Mouse (Mus musculus): ENCODE results near the gene Prg2. TPM values are rescaled to one million over a fixed set of nuclear protein-coding genes. Genes with fewer than 3 reads are reported as not detected.
A peak's percentile ranks its signal among the peaks of the same experiment; 100 is the strongest.

Prg2 gene
- polyA plus RNA-seq, 1 experiment from 2014 or later: 0.19 TPM

DNA sequence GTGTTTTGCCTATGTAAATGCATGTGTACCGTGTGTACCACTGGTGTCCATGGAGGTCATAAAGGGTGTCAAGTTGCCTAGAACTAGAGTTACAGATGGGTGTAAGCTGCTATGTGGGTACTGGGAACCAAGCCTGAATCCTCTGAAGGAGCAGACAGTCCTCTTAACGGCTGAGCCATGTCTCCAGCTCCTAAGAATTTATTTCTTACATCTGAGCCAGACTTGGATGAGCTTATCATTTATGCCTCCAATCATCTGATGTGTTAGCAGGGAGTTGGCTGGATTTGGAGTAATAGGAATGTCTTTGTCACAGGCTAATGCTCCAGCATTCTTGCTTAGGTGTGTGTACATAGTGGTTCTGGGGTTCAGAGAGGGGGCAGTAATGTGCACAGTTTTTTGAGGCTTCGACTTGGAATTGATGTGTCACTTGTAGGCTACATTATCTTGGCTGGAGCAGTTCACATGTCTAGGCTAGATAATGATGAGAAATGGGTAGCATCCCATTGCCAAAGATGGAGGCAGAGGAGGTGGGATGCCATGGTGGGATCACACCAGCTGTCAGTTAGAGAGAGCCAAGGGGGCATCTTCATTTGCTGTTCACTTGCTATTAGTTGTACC lies 33.0 kb upstream of the Prg2 start:
- no peak overlapping the region for H3K9ac ChIP-seq (replicated peaks)
- no peak overlapping the region for H3K4me3 ChIP-seq (replicated peaks)
- H3K9me3 ChIP-seq: no peaks in the 10 kb centered on the region
- H3K27me3 ChIP-seq: no peaks in the 10 kb centered on the region
- H3K4me1 ChIP-seq (replicated peaks): no peaks in the 10 kb centered on the region
- no peak for ATAC-seq
- H3K4me2 ChIP-seq (replicated peaks): no peak overlapping the region
- no peaks in the 10 kb centered on the region for H3K36me3 ChIP-seq
- 91% methylated on average over 3 of the region's 3 CpGs for WGBS
- H3K27ac ChIP-seq: no peak overlapping the region

DNA sequence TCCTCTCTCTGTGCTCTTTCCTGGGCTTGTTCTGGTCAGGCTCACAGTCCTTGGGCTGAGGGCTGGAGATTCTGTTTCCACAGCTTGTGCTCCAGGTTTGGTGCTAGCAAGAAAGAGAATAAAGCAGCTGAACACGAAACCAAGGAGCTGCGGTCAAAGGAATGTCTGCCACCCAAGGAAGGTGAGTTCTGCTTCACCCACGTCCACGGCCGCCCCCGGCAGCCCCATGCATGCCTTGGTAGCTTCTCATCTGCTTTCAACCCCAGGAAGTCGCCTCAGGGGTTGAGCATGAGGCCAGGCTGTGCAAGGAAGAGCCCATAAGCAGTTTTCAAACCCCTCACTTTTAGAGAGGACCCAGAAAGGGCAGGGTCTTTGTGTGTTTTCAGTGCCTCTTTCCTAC lies 32.0 kb upstream of the Prg2 start:
- Histone ChIP-seq H3K27ac (no peak overlapping the region), H3K4me3 (replicated peaks) (no peak overlapping the region), H3K4me1 (replicated peaks) (no peaks in the 10 kb centered on the region), H3K9me3 (no peaks in the 10 kb centered on the region), H3K36me3 (no peaks in the 10 kb centered on the region), H3K27me3 (no peaks in the 10 kb centered on the region), H3K9ac (replicated peaks) (no peak overlapping the region), H3K4me2 (replicated peaks) (no peak overlapping the region)
- 90% methylated on average over 7 of the region's 7 CpGs for WGBS
- no peak for ATAC-seq

DNA sequence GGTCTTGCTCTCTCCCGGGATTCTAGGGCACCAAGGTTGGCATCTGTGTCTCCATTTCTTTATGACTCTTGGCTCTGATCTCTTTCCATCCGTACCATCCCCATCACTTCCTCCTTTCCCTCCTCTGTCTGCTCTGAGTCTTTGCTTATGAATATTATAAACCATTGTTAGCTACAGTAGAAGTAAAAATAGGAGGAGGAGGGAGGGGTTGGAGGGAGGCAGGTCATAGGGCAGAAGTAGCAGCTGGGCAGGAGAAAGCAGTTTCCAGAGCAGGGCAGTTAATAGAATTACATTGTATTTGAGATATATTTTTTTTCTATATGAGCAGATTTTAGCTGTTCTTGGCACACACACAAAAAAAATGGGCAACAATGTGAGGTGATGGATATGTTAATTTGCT lies 31.5 kb upstream of the Prg2 start:
- ATAC-seq: no peak
- H3K4me3 ChIP-seq (replicated peaks): no peak overlapping the region
- WGBS: 89% methylated on average over 2 of the region's 2 CpGs
- no peaks in the 10 kb centered on the region for H3K36me3 ChIP-seq
- no peak overlapping the region for H3K9ac ChIP-seq (replicated peaks)
- H3K4me2 ChIP-seq (replicated peaks): no peak overlapping the region
- no peaks in the 10 kb centered on the region for H3K4me1 ChIP-seq (replicated peaks)
- no peaks in the 10 kb centered on the region for H3K9me3 ChIP-seq
- no peak overlapping the region for H3K27ac ChIP-seq
- H3K27me3 ChIP-seq: no peaks in the 10 kb centered on the region

DNA sequence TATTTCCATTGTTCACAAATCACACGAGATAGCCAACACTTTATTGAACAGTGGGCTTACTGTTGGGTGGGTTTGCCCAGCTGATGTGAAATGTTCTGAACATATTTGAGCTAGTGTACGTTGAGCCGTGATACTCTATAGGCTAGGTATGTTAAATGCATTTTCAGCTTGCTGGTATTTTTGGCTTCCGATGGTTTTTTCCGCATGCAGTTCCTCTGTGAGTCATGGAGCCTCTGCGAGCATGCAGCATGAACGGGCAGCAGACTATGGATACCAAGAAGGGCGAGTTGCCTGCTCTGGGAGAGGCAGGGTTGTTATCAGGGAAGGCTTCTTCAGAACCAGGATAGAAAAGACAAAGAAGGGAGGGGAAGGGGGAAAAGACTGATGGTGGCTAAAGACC lies 29.2 kb upstream of the Prg2 start:
- H3K27me3 ChIP-seq: no peaks in the 10 kb centered on the region
- H3K4me2 ChIP-seq (replicated peaks): no peak overlapping the region
- H3K36me3 ChIP-seq: no peaks in the 10 kb centered on the region
- no peaks in the 10 kb centered on the region for H3K9me3 ChIP-seq
- H3K27ac ChIP-seq: no peak overlapping the region
- WGBS: 95% methylated on average over 8 of the region's 8 CpGs
- H3K9ac ChIP-seq (replicated peaks): no peak overlapping the region
- no peak overlapping the region for H3K4me3 ChIP-seq (replicated peaks)
- no peak for ATAC-seq
- H3K4me1 ChIP-seq (replicated peaks): no peaks in the 10 kb centered on the region

DNA sequence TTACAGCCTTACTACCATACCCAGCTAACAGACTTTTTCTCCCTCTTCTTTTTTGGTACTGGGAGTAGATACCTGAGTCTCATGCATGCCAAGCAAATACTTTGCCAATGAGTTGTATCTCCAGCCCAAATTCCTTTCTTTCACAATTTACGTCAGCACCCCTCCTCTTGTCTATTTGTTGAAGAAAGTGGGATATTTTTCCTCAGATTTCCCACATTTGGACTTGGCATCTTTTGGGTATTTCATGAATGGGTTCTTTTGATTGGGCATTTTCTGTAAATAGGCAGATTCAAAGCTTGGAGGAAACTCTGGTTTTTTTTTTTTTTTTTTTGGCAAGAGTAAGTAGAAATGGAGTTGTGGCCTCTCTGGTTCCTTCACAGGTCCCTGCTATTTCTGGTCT lies 28.0 kb upstream of the Prg2 start:
- no peak for ATAC-seq
- Histone ChIP-seq H3K9ac (replicated peaks) (no peak overlapping the region), H3K4me3 (replicated peaks) (no peak overlapping the region), H3K4me1 (replicated peaks) (no peaks in the 10 kb centered on the region), H3K36me3 (no peaks in the 10 kb centered on the region), H3K27ac (no peak overlapping the region), H3K4me2 (replicated peaks) (no peak overlapping the region), H3K9me3 (no peaks in the 10 kb centered on the region), H3K27me3 (no peaks in the 10 kb centered on the region)
- 95% methylated on average over 1 of the region's 1 CpGs for WGBS

DNA sequence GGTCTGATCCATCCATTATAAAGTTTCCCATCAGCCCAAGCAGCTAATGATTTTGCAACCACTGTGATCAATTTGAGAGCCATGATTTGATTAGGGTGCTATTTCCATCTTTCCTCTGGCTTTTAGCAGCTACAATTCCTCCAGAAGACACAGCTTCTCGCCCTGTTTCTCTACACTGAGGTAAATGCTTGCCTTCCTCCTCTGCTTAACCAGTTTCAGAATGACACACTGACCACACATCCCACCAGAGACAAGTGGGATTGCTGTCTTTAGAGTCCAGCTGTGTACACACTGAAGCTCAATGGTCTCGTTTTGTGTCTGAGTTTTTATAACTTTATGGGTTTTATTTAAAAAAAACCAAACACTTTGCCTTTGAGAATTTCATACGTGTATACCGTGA lies 27.6 kb upstream of the Prg2 start:
- H3K36me3 ChIP-seq: no peaks in the 10 kb centered on the region
- H3K4me3 ChIP-seq (replicated peaks): no peak overlapping the region
- WGBS: 86% methylated on average over 4 of the region's 4 CpGs
- H3K9me3 ChIP-seq: no peaks in the 10 kb centered on the region
- no peak overlapping the region for H3K9ac ChIP-seq (replicated peaks)
- no peaks in the 10 kb centered on the region for H3K27me3 ChIP-seq
- H3K4me2 ChIP-seq (replicated peaks): no peak overlapping the region
- H3K27ac ChIP-seq: no peak overlapping the region
- ATAC-seq: no peak
- no peaks in the 10 kb centered on the region for H3K4me1 ChIP-seq (replicated peaks)

DNA sequence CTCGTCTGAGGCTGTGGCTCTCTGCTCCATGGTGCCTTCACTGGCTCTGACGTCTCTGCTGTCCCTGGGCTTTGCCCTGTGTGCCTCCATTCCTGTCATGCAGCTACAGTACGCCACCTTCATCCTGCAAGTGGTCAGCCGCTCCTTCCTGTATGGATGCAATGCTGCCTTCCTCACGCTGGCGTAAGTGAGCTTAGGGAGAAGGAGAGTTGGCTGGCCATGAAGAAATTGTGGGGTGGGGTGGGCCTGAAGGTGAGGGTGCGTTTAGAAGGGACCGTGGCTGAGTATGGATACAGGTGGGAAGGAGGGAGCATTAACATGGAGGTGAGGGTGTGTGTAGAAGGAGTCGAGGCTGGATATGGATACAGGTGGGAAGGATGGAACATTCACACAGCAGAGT lies 24.8 kb upstream of the Prg2 start:
- no peaks in the 10 kb centered on the region for H3K36me3 ChIP-seq
- no peaks in the 10 kb centered on the region for H3K27me3 ChIP-seq
- WGBS: 89% methylated on average over 9 of the region's 9 CpGs
- H3K4me3 ChIP-seq (replicated peaks): no peak overlapping the region
- no peaks in the 10 kb centered on the region for H3K4me1 ChIP-seq (replicated peaks)
- H3K9ac ChIP-seq (replicated peaks): no peak overlapping the region
- no peak overlapping the region for H3K27ac ChIP-seq
- ATAC-seq: no peak
- H3K9me3 ChIP-seq: no peaks in the 10 kb centered on the region
- H3K4me2 ChIP-seq (replicated peaks): no peak overlapping the region

DNA sequence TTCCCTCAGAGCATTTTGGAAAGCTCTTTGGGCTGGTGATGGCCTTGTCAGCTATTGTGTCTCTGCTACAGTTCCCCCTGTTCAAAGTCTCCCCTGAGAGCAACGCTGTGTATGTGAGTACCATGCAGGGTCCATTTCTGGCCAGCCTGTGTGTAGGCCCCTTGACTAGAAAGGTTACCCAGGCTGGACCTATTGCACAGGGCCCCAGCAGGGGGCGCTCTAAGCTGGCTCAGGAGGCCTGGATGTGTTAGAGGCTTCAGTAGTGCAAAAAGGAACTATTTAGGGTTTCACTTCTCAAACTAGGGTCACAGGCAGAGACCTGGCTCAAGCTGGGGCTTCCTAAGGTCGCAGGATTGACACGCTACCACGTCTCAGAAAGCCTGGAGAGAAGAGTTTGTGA lies 24.0 kb upstream of the Prg2 start:
- H3K27ac ChIP-seq: no peak overlapping the region
- H3K9me3 ChIP-seq: no peaks in the 10 kb centered on the region
- H3K36me3 ChIP-seq: no peaks in the 10 kb centered on the region
- no peak overlapping the region for H3K9ac ChIP-seq (replicated peaks)
- no peak overlapping the region for H3K4me3 ChIP-seq (replicated peaks)
- H3K27me3 ChIP-seq: no peaks in the 10 kb centered on the region
- WGBS: 57% methylated on average over 5 of the region's 5 CpGs
- H3K4me2 ChIP-seq (replicated peaks): no peak overlapping the region
- H3K4me1 ChIP-seq (replicated peaks): 0 out of 2 replicates have a peak, but pooled peaks cover under 1% of the 10 kb centered on the region
- 0 out of 2 replicates have a peak, but pooled peaks have one; percentile 50 for ATAC-seq

DNA sequence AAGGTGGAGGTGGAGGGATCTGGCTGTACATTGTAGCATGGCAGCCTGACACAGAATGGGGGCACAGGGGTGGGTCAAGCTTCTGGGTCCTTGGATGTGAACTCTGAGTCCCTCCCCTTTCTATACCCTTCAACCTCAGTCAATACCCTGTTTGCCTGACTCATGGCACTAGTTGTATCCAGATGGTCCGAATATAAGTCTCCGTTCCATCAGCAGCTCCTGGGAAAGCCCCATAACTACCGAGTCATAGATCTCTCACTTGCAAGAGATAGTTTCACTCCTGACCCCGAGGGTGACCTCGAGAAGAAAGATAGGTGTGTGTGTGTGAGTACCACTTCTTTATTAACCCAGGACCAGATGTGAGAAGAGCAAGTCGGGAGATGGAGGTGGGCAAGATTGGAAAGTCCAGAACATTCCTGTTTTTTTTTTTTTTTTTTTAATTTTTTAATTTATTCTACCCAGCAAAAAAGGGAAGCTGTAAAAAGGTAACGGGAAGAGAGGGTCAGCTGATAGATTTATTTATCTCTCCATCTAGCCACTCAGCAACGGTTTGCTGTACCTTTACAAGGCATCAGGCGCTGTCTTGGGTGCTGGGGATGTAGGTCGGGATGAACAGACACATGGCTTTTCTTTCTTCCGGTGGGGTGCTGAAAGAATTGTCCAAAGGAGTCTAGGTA lies 21.5 kb upstream of the Prg2 start:
- no peak overlapping the region for H3K9ac ChIP-seq (replicated peaks)
- H3K4me3 ChIP-seq (replicated peaks): no peak overlapping the region
- no peaks in the 10 kb centered on the region for H3K9me3 ChIP-seq
- 92% methylated on average over 11 of the region's 11 CpGs for WGBS
- H3K27me3 ChIP-seq: no peaks in the 10 kb centered on the region
- H3K4me2 ChIP-seq (replicated peaks): no peak overlapping the region
- H3K4me1 ChIP-seq (replicated peaks): peaks cover 14% of the 10 kb centered on the region
- H3K27ac ChIP-seq: no peak overlapping the region
- ATAC-seq: no peak
- no peaks in the 10 kb centered on the region for H3K36me3 ChIP-seq

DNA sequence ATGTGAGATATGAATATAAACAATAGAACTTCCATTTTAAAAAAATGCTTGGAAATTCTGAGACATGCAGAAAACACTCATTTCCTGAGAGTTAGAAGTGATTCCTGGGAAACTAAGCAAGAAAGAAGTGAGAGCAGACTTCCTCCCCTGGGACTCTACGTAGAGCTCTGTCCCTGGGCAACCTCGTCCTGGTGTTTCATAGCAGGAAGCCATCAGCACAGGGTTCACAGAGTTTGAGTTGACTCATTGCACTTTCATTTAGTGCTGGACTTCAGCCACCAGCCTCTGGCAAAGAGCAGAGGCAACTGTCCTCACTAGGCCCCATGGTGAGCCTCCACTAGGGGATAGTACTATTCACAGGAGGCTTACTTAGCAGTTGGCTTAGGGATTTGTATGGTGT lies 19.0 kb upstream of the Prg2 start:
- Histone ChIP-seq H3K9me3 (no peaks in the 10 kb centered on the region), H3K4me1 (replicated peaks) (peaks cover 16% of the 10 kb centered on the region), H3K4me2 (replicated peaks) (no peak overlapping the region), H3K36me3 (no peaks in the 10 kb centered on the region), H3K27me3 (no peaks in the 10 kb centered on the region), H3K4me3 (replicated peaks) (no peak overlapping the region), H3K9ac (replicated peaks) (no peak overlapping the region), H3K27ac (no peak overlapping the region)
- 90% methylated on average over 2 of the region's 2 CpGs for WGBS
- no peak for ATAC-seq

DNA sequence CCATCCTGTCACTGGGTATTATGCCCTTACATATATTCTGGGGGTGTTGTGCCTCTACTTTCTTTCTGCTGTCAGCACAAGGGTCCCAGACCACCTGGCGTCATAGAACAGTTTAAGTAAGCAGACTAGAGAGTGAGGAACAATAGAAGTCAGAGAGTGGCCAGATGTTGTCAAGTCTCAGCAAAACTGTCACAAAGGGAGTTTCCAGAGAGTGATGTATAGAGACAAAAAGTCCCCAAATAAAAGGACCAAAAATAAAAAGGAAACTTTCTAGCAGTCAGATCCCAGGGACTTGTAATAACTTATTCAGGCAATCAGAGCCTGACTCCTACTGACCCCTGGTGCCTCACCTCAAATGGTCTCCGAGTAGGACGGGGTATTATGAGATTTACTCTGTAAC lies 18.4 kb upstream of the Prg2 start:
- H3K4me1 ChIP-seq (replicated peaks): peaks cover 16% of the 10 kb centered on the region
- no peak overlapping the region for H3K4me3 ChIP-seq (replicated peaks)
- H3K4me2 ChIP-seq (replicated peaks): no peak overlapping the region
- WGBS: 42% methylated on average over 3 of the region's 3 CpGs
- no peak overlapping the region for H3K9ac ChIP-seq (replicated peaks)
- no peak for ATAC-seq
- H3K9me3 ChIP-seq: no peaks in the 10 kb centered on the region
- no peak overlapping the region for H3K27ac ChIP-seq
- no peaks in the 10 kb centered on the region for H3K27me3 ChIP-seq
- no peaks in the 10 kb centered on the region for H3K36me3 ChIP-seq

DNA sequence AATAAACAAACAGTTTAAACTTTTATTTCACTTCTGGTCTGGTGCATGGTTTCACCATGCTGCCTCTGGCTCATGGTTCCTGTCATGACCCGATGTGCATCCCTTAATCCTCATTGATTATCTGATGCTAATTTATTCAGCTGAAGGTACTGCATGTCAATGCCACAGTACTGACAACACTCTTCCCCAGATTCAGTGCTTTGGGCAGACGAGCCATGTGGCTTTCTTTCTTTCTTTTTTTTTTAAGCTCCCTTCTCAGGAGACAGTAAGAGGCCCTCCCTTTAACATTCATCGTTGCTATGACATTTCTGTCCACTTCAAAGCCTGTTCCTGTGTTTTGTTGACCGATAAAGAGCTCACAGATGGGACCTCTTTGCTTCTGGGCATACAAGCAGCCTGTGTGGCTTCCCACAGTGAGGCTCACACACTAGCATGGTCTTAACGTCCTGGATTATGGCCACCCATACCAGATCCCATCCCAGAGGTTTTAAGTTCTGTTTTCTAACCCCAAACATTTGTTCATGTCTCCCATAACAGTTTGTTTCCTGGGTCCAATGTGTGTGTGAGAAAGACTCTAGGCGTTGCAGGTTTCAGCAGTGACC lies 17.3 kb upstream of the Prg2 start:
- Histone ChIP-seq H3K27me3 (no peaks in the 10 kb centered on the region), H3K4me2 (replicated peaks) (no peak overlapping the region), H3K9ac (replicated peaks) (no peak overlapping the region), H3K9me3 (no peaks in the 10 kb centered on the region), H3K4me3 (replicated peaks) (no peak overlapping the region), H3K36me3 (no peaks in the 10 kb centered on the region), H3K4me1 (replicated peaks) (peaks cover 16% of the 10 kb centered on the region), H3K27ac (0 out of 2 replicates have a peak overlapping the region, but pooled peaks have one; percentile 12)
- WGBS: 20% methylated on average over 6 of the region's 6 CpGs
- ATAC-seq: peak; percentile 70; the same call in 1 of the 2 replicates

Data from midbrain, embryonic 13.5 days (tissue).